Mouse (Mus musculus): Measurements from ENCODE around the gene Birc5. TPM values are rescaled to one million over a fixed set of nuclear protein-coding genes. Genes with fewer than 3 reads are reported as not detected.

Birc5 gene
- polyA plus RNA-seq, 1 experiment from 2014 or later = 338 TPM

DNA sequence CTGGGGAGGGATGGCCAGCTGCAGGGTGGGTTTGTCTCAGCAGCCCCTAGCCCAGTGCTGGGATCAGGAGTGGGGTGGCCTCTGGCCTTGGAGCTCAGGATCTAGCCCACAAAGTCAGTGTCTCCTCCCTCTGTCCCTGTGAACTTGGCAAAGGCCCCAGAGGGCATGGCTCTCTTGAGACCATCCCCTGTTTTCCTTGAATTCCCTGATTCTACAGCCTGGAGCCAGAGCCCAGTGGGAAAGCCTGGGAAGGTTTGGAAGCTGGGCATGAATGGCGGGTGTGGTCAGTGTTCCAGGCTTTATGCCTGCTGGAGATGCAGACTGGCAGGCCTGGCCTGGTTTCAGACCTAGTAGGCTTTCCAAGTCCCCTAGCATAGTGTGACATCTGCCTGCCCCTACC lies 33.2 kb downstream of the Birc5 start:
- WGBS = 76% methylated on average over 1 of the region's 1 CpGs
- Histone ChIP-seq H3K4me3 (no peak overlapping the region), H3K4me1 (replicated peaks) (peaks cover 56% of the 10 kb centered on the region), H3K9me3 (no peaks in the 10 kb centered on the region), H3K36me3 (no peaks in the 10 kb centered on the region), H3K27ac (peak overlapping the region; percentile 46; the same call in 1 of the 2 replicates), H3K27me3 (ENCODE audit: insufficient read depth, poor library complexity, severe bottlenecking) (peaks cover 68% of the 10 kb centered on the region)
- DNase-seq (ENCODE audit: low spot score) = no peak

DNA sequence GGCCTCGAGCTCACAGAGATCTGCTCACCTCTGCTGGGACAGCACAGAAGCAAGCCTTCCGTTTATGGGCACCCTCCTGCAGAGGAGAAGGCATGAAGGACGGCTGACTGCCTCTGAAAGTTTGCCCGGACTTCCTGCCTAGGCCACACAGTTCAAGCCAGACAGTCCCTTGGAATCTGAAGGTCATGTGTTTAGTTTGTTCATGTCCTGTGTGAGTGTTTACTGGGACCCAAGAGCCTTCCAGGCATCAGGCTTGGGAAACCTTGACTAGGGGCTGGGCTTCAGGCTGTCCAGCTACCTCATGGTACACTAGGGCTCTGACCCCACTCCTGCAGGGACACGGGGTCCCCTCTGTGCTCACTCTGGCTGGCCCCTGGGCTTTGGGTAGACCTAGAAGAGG lies 36.9 kb downstream of the Birc5 start:
- H3K9me3 ChIP-seq = no peaks in the 10 kb centered on the region
- 52% methylated on average over 5 of the region's 5 CpGs for WGBS
- no peak overlapping the region for H3K4me3 ChIP-seq
- H3K4me1 ChIP-seq (replicated peaks) = peaks cover 60% of the 10 kb centered on the region
- no peak for DNase-seq (ENCODE audit: low spot score)
- H3K27ac ChIP-seq = 0 out of 2 replicates have a peak overlapping the region, but pooled peaks have one; percentile 23
- H3K36me3 ChIP-seq = no peaks in the 10 kb centered on the region
- H3K27me3 ChIP-seq (ENCODE audit: insufficient read depth, poor library complexity, severe bottlenecking) = peaks cover 84% of the 10 kb centered on the region

DNA sequence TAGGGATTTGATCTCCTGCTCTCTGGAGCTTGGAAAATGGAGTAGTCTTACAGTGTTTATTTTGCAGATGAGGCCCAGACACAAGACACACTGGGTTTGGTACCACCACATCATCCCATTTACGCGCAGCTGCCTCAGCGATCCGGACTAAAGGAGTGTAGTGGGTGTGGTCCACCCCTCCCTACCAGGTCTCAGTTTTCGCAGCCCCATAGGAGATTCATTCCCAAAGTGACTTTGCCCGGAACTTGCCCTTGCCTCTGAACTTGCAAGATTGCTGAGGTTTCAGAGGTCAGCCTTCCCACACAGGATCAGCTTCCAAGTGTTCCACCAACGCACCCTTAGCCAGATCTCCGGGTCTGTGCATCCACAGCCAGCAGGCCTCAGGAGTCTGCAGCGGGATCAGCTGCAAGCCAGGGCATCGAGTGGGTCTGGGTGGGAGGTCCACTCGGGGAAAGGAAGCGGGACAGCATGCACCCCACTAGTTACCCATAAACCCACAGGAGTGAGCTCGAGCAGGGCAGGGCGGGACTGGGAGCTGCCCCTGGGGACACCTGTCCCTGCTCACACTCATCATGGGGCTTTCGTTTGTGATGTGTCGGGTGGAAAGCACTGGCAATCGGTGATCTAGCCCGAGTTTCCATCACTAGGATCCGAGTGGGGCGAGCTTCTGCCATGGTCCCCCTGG lies 39.3 kb downstream of the Birc5 start:
- H3K9me3 ChIP-seq = no peaks in the 10 kb centered on the region
- H3K27ac ChIP-seq = peak overlapping the region; percentile 82
- no peak for DNase-seq (ENCODE audit: low spot score)
- WGBS = 9% methylated on average over 20 of the region's 20 CpGs
- peaks cover 45% of the 10 kb centered on the region for H3K4me1 ChIP-seq (replicated peaks)
- H3K36me3 ChIP-seq = no peaks in the 10 kb centered on the region
- peaks cover 89% of the 10 kb centered on the region for H3K27me3 ChIP-seq (ENCODE audit: insufficient read depth, poor library complexity, severe bottlenecking)
- H3K4me3 ChIP-seq = peak overlapping the region; percentile 44

DNA sequence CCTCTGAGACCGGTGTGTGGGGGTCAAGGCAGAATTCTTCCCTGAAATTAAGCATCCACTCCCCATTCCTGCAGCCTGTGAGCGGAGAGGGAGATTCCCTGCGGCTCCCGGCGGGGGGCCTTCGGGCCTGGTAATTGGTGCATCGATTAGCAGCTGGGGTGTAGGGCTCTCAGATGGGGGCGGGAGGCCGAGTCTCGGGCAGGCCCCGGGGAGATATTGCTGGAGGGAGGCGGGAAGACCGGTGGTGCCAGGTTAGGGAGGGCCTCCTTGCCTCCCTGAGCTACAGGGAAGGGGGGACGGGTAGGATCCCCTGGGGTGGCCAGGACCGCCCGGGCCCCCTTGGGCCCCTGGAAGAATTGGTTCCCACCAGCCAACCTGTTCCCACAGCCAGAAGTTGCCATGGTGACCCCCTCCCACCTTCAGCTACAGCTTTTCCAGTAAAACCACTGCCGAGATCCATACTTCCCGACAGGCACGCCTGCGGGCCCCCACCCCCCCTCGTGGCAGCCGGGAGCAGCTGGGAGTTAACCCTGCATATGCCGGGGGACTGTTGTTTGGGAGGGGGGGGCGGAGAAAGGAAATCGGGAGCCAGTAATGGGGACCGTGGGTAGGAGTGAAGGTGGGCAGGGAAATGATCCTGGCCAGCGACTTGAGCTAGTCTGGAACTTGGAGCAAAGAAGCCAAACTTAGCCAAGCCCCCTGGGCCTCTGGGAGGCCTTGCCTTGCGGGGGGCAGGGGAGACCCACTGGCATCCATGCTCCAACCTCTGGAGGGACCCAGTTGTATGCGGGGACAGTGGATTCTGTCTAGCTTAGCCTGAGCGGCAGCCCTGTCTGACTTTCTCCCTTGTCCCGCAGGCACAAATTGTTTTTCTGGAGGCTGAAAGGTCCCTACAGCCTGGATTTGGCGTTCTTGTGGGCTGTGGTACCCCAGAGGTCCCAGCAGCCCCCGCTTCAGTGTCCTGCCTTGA lies 40.1 kb downstream of the Birc5 start:
- no peaks in the 10 kb centered on the region for H3K36me3 ChIP-seq
- no peaks in the 10 kb centered on the region for H3K9me3 ChIP-seq
- peak; percentile 60 for DNase-seq (ENCODE audit: low spot score)
- 2% methylated on average over 33 of the region's 33 CpGs for WGBS
- H3K27me3 ChIP-seq (ENCODE audit: insufficient read depth, poor library complexity, severe bottlenecking) = peaks cover 89% of the 10 kb centered on the region
- peak overlapping the region; percentile 82 for H3K27ac ChIP-seq
- peaks cover 44% of the 10 kb centered on the region for H3K4me1 ChIP-seq (replicated peaks)
- peak overlapping the region; percentile 44 for H3K4me3 ChIP-seq

- Histone ChIP-seq H3K9me3 (no peaks in the 10 kb centered on the region), H3K27ac (peak overlapping the region; percentile 82), H3K4me1 (replicated peaks) (peaks cover 44% of the 10 kb centered on the region), H3K36me3 (no peaks in the 10 kb centered on the region), H3K27me3 (ENCODE audit: insufficient read depth, poor library complexity, severe bottlenecking) (peaks cover 90% of the 10 kb centered on the region), H3K4me3 (peak overlapping the region; percentile 44)
- peak; percentile 47 for DNase-seq (ENCODE audit: low spot score)
- 1% methylated on average over 11 of the region's 11 CpGs for WGBS
Measured at GRCm38 (mm10) chr11:117889887-117890340, 40.9 kb downstream of the Birc5 start.

- H3K4me3 ChIP-seq = peak overlapping the region; percentile 44
- H3K36me3 ChIP-seq = no peaks in the 10 kb centered on the region
- peaks cover 90% of the 10 kb centered on the region for H3K27me3 ChIP-seq (ENCODE audit: insufficient read depth, poor library complexity, severe bottlenecking)
- H3K27ac ChIP-seq = peak overlapping the region; percentile 82
- peak; percentile 57 for DNase-seq (ENCODE audit: low spot score)
- H3K4me1 ChIP-seq (replicated peaks) = peaks cover 43% of the 10 kb centered on the region
- 11% methylated on average over 13 of the region's 13 CpGs for WGBS
- H3K9me3 ChIP-seq = no peaks in the 10 kb centered on the region
Measured at GRCm38 (mm10) chr11:117890519-117891282, 41.6 kb downstream of the Birc5 start.

DNA sequence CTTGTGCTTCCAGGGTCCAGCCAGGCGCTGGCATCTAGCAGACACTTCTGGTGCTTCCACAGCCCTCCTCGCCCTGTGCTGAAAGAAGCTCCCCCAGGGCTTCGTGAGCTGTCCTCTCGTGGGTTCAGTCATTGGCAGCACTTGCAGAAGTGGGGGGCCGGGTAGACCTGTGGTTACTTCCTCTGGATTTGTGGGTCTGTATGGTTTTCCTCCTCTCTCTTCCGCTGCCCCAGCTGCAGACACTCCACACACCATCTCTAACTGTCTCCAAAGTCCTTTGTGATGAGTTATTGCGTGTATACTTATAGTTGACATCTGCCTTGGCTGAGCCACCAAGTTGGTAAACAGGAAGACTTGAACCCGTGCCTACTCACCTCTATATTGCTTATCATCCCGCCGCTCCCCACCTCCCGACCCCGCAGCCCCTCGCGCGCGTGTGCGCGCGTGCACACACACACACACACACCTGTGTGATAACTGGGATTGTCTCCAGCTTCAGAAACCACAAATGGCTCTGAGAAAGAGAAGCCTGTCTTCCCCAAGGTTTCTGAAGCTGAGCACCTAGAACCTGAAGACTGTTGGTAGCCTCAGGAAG lies 42.6 kb downstream of the Birc5 start:
- no peaks in the 10 kb centered on the region for H3K36me3 ChIP-seq
- no peaks in the 10 kb centered on the region for H3K9me3 ChIP-seq
- WGBS = 93% methylated on average over 19 of the region's 19 CpGs
- no peak overlapping the region for H3K27ac ChIP-seq
- peaks cover 40% of the 10 kb centered on the region for H3K4me1 ChIP-seq (replicated peaks)
- no peak overlapping the region for H3K4me3 ChIP-seq
- no peak for DNase-seq (ENCODE audit: low spot score)
- peaks cover 87% of the 10 kb centered on the region for H3K27me3 ChIP-seq (ENCODE audit: insufficient read depth, poor library complexity, severe bottlenecking)

- no peak for DNase-seq (ENCODE audit: low spot score)
- H3K27ac ChIP-seq = no peak overlapping the region
- peaks cover 82% of the 10 kb centered on the region for H3K27me3 ChIP-seq (ENCODE audit: insufficient read depth, poor library complexity, severe bottlenecking)
- peaks cover 40% of the 10 kb centered on the region for H3K4me1 ChIP-seq (replicated peaks)
- 55% methylated on average over 6 of the region's 6 CpGs for WGBS
- no peaks in the 10 kb centered on the region for H3K9me3 ChIP-seq
- no peaks in the 10 kb centered on the region for H3K36me3 ChIP-seq
- H3K4me3 ChIP-seq = no peak overlapping the region
Measured at GRCm38 (mm10) chr11:117892199-117892598, 43.1 kb downstream of the Birc5 start.

DNA sequence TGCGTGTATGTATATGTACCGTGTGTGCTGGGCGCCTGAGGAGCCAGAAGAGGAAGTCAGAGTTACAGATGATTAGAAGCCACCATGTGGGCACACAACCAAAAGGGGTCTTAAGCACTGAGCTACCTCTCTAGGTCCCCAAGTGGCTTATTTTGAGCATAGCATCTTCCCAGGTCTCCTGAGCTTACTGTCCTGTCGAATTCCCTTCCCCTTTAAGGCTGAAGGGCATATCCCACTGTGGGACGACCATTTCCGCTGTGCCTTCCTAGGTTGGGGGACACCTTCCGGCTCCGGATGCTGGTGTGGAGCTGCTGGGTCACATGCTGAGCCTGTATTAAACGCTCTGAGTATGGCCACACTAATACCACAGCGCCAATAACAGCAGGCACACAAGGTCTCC lies 45.6 kb downstream of the Birc5 start:
- H3K27me3 ChIP-seq (ENCODE audit: insufficient read depth, poor library complexity, severe bottlenecking) = peaks cover 58% of the 10 kb centered on the region
- 62% methylated on average over 10 of the region's 10 CpGs for WGBS

GRCm38 (mm10) chr11:117896533-117896932 lies 47.5 kb downstream of the Birc5 start:
- peaks cover 39% of the 10 kb centered on the region for H3K27me3 ChIP-seq (ENCODE audit: insufficient read depth, poor library complexity, severe bottlenecking)

More for the DNA sequence above, 45.6 kb downstream of the Birc5 start:
- no peak for DNase-seq (ENCODE audit: low spot score)
- H3K36me3 ChIP-seq = no peaks in the 10 kb centered on the region
- H3K27ac ChIP-seq = no peak overlapping the region
- H3K4me3 ChIP-seq = no peak overlapping the region
- H3K9me3 ChIP-seq = no peaks in the 10 kb centered on the region
- peaks cover 22% of the 10 kb centered on the region for H3K4me1 ChIP-seq (replicated peaks)

DNA sequence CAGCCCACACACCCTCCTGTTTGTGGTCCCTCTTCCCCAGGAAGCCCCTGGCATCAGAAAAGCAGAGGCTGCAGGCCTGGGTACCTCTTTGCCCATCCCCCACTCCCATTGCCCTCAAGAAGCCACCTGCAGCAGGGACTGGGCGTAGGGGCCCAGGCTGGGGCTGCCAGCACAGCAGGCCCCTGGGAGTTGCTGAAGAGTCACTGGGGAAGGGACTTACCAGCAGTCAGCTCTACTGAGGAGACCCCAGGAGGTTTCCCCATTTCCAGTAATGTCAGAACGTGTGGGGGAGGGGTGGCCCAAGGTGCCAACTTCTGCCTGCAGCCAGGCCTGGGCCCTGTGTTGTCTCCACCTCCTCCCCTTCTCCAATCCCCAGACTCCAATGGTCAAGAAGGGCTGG lies 53.2 kb downstream of the Birc5 start:
- 72% methylated on average over 2 of the region's 2 CpGs for WGBS
- 0 out of 2 replicates have a peak overlapping the region, but pooled peaks have one; percentile 18 for H3K27ac ChIP-seq
- H3K4me1 ChIP-seq (replicated peaks) = peaks cover 9% of the 10 kb centered on the region; the same call in 1 of the 2 replicates
- no peaks in the 10 kb centered on the region for H3K36me3 ChIP-seq
- H3K9me3 ChIP-seq = peaks cover 7% of the 10 kb centered on the region; the same call in 1 of the 2 replicates
- H3K4me3 ChIP-seq = no peak overlapping the region
- no peaks in the 10 kb centered on the region for H3K27me3 ChIP-seq (ENCODE audit: insufficient read depth, poor library complexity, severe bottlenecking)
- DNase-seq (ENCODE audit: low spot score) = no peak

More at GRCm38 (mm10) chr11:117896533-117896932, 47.5 kb downstream of the Birc5 start:
- Histone ChIP-seq H3K4me3 (no peak overlapping the region), H3K27ac (no peak overlapping the region), H3K4me1 (replicated peaks) (peaks cover 3% of the 10 kb centered on the region), H3K36me3 (no peaks in the 10 kb centered on the region), H3K9me3 (peaks cover 7% of the 10 kb centered on the region; the same call in 1 of the 2 replicates)
- DNase-seq (ENCODE audit: low spot score) = no peak
- 52% methylated on average over 2 of the region's 2 CpGs for WGBS

GRCm38 (mm10) chr11:117904442-117904841 lies 55.4 kb downstream of the Birc5 start:
- H3K9me3 ChIP-seq = peaks cover 7% of the 10 kb centered on the region; the same call in 1 of the 2 replicates
- no peak overlapping the region for H3K4me3 ChIP-seq
- peaks cover 9% of the 10 kb centered on the region; the same call in 1 of the 2 replicates for H3K4me1 ChIP-seq (replicated peaks)
- DNase-seq (ENCODE audit: low spot score) = no peak
- H3K36me3 ChIP-seq = no peaks in the 10 kb centered on the region
- WGBS = 87% methylated on average over 8 of the region's 8 CpGs
- no peak overlapping the region for H3K27ac ChIP-seq
- H3K27me3 ChIP-seq (ENCODE audit: insufficient read depth, poor library complexity, severe bottlenecking) = no peaks in the 10 kb centered on the region
